Mouse (Mus musculus): Measurements from ENCODE around the gene Gtf2a1.

- TF ChIP-seq POLR2A (IDR thresholded peaks at IDR 0.05; ENCODE audit: borderline replicate concordance, extremely low read depth, low read depth, low read length) = no peak
- no peak for TF ChIP-seq CTCF (IDR thresholded peaks at IDR 0.05; ENCODE audit: insufficient read depth, low read length)
Observed at GRCm38 (mm10) chr12:91513980-91514379, 76.3 kb downstream of the Gtf2a1 start.
